Mouse (Mus musculus): ENCODE results near the gene Ap1m1.
A peak's percentile ranks its signal among the peaks of the same experiment; 100 is the strongest.

Gene Ap1m1

GRCm38 (mm10) chr8:72257902-72258238 lies 18.1 kb downstream of the Ap1m1 start:
- no peak for DNase-seq (ENCODE audit: low read depth, low spot score)

- DNase-seq (ENCODE audit: low read depth, low spot score), result no peak
Observed at GRCm38 (mm10) chr8:72259862-72260261, 20.0 kb downstream of the Ap1m1 start.

DNA sequence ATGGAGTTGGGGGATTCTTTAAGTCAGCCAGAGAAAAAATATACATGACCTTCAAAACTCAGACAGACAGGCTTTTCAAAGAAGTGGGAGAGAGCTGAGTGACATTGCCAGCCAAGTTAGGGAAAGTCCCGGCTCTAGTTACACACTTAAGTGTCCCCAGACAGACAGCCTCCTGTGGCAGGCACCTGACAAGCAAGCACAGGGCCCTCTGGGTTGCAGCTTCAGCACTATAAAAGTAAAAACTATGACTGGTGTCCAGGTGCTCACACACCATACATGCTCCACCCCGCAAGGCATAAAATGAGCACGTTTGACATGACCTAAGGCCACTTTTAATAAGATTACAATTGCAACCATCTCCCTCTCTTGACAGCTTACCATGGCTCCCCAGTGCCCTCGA lies 20.8 kb downstream of the Ap1m1 start:
- DNase-seq (ENCODE audit: low read depth, low spot score), result peak; percentile 29

- peak; percentile 83 for DNase-seq (ENCODE audit: low read depth, low spot score)
Observed at GRCm38 (mm10) chr8:72261019-72261418, 21.2 kb downstream of the Ap1m1 start.

GRCm38 (mm10) chr8:72261431-72261830 lies 21.6 kb downstream of the Ap1m1 start:
- no peak for DNase-seq (ENCODE audit: low read depth, low spot score)

DNA sequence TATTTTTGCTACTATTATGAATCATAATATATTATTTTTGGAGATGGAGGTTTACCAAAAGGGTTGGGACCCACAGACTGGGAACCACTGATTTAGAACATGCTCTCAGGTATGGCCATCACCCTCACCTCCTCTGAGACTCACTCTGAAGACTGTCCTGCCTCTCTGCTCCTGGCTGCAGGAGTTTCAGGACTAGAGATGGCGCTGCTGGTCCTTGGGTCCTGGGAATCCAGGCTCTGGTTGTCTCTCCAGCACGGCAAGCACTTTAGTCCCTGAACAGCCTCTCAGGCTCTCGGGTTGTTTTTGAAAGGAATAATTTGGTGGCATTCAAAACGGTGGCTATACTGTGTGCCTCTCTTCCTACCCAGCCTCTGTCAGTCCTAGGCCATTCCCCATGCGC lies 22.1 kb downstream of the Ap1m1 start:
- no peak for DNase-seq (ENCODE audit: low read depth, low spot score)

DNA sequence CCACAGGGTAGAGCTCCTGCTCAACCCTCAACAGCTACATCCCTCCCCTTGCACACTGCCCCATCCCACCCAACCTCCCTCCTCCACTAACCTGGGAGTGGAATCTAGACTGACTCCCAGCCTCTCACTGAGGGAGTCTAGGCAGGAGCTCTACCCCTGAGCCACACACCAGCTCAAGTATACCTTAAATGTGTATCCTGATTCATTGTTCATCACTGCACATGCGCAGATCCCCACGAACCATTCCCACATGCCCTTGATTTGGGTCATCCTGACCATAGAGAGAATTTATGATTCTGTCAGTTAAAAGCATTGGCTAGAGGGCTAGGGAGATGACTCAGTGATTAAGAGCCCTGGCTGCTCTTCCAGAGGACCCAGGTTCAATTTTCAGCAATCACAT lies 22.9 kb downstream of the Ap1m1 start:
- DNase-seq (ENCODE audit: low read depth, low spot score), result no peak

- no peak for DNase-seq (ENCODE audit: low read depth, low spot score)
Observed at GRCm38 (mm10) chr8:72263451-72263850, 23.6 kb downstream of the Ap1m1 start.

GRCm38 (mm10) chr8:72265342-72265741 lies 25.5 kb downstream of the Ap1m1 start:
- DNase-seq (ENCODE audit: low read depth, low spot score), result no peak

DNA sequence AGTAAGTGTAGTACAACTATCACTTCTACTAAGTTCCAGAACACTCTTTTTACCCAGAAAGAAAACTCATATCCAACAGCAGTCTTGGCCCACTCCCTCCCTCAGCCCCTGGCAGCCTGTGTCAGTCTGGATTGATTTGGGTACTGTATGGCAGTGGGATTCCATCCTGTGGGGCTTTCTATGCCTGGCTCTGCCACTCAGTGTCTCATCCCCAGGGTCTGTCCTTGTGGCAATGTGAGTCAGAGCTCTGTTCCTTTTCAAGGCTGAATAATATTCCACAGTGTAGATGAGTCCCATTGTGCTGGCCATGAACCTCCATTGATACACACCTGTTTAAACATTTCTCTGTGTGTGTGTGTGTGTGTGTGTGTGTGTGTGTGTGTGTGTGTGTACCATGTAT lies 26.9 kb downstream of the Ap1m1 start:
- DNase-seq (ENCODE audit: low read depth, low spot score), result no peak

DNA sequence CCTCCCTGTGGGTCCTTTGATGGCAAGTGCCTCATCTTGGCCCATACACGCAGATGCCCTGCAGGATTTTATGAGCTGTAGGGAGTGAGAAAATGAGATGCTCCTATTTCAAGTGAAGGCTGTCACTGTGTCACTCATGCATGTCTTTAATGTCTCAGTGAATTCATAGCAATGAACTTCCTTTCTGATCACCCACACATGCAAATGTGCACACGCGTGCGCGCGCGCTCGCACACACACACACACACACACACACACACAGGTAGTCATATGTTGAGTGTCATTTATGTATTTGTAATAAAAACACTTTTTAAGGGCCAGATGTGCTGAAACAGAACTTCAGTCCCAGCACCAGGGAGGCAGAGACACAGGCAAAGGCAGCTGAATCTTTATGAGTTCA lies 27.3 kb downstream of the Ap1m1 start:
- DNase-seq (ENCODE audit: low read depth, low spot score), result no peak

DNA sequence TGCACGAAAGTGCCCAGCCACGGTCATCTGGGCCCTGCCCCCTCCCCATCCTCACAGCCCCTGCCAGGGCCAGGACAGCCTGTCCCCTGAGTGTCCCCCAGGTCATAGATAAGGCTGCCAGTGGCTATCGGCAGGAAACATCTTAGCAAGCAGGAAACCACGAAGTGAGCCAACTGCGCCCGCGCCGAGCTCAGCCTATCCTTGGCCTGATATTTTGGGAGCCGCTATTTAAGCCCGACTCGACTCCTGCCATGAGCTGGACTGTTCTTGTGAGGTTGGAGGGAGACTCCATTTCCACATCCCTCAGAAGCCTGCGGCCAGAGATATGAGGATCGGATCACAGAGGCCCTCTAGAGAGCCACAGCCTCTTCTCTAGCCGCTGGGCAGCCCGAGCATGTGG lies 28.5 kb downstream of the Ap1m1 start:
- no peak for DNase-seq (ENCODE audit: low read depth, low spot score)

GRCm38 (mm10) chr8:72270606-72271005 lies 30.8 kb downstream of the Ap1m1 start:
- no peak for DNase-seq (ENCODE audit: low read depth, low spot score)

- DNase-seq (ENCODE audit: low read depth, low spot score), result no peak
Observed at GRCm38 (mm10) chr8:72271051-72271660, 31.3 kb downstream of the Ap1m1 start.

GRCm38 (mm10) chr8:72271691-72272090 lies 31.9 kb downstream of the Ap1m1 start:
- DNase-seq (ENCODE audit: low read depth, low spot score), result no peak

DNA sequence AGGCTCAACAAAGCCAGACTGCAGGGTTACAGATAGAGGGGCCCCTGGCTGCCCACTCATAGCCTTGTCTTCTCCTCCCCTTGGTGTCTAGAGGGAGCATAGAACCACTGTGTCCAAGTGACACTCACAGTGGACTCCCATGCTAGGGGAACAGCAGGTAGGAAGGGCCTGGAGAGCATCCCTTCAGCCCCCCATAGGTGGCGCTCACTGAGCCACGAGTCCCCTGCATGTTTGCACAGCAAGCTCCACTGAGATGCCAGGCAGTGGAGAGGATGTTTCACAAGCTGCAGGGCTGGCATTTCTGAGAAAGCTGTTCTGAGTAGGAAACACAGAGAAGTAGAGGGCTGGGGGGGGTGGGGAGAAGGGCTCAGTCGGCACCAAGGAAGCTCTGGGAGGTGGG lies 32.5 kb downstream of the Ap1m1 start:
- DNase-seq (ENCODE audit: low read depth, low spot score), result peak; percentile 85

DNA sequence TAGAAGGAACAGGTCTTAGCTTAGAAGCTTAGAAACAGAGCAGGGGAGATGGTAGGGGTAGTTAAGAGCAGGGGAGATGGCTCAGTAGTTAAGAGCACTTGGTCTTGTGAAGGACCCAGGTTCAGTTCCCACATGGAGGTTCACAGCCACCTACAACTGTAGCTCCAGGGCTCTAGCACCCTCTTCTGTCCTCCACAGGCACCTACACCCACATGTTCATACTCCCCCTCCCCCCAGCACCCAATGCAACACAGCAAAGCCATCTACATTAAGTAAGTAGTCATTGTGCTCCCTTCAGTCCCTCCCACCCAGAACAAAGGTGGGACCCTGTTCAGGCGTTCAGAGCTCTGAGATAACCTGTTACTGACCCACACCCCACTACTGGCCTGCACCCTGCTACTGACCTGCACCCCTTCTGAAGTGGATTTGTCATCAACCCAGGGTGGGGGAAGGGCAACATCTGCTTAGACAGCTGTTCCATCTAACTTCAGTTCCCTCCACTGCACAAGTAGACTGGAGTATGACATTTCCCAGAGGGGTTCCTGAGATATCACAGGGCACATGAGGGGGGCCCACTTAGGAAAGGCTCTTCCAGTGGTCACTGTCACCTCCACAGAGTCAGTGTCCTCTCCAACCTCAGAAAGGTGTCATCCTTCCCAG lies 33.4 kb downstream of the Ap1m1 start:
- DNase-seq (ENCODE audit: low read depth, low spot score), result peak; percentile 12

- DNase-seq (ENCODE audit: low read depth, low spot score), result no peak
Observed at GRCm38 (mm10) chr8:72273807-72274206, 34.0 kb downstream of the Ap1m1 start.

GRCm38 (mm10) chr8:72277244-72277643 lies 37.4 kb downstream of the Ap1m1 start:
- peak; percentile 83 for DNase-seq (ENCODE audit: low read depth, low spot score)

- peak; percentile 91 for DNase-seq (ENCODE audit: low read depth, low spot score)
Observed at GRCm38 (mm10) chr8:72279151-72279550, 39.3 kb downstream of the Ap1m1 start.

- no peak for DNase-seq (ENCODE audit: low read depth, low spot score)
Observed at GRCm38 (mm10) chr8:72281634-72282033, 41.8 kb downstream of the Ap1m1 start.

GRCm38 (mm10) chr8:72285285-72285684 lies 45.5 kb downstream of the Ap1m1 start:
- DNase-seq (ENCODE audit: low read depth, low spot score), result peak; percentile 21

GRCm38 (mm10) chr8:72289051-72289450 lies 49.2 kb downstream of the Ap1m1 start:
- no peak for DNase-seq (ENCODE audit: low read depth, low spot score)

GRCm38 (mm10) chr8:72291104-72291503 lies 51.3 kb downstream of the Ap1m1 start:
- DNase-seq (ENCODE audit: low read depth, low spot score), result peak; percentile 57
